Mouse (Mus musculus) spleen, adult 2 months (tissue): ENCODE results near the gene Pom121l2. TPM values are rescaled to one million over a fixed set of nuclear protein-coding genes. Genes with fewer than 3 reads are reported as not detected.

Experiments
- DNase-seq, 2 experiments: peaks; one replicate each; pipeline versions ENCODE4 v3.0.0 to v3.0.0-alpha.2; 2012 to 2021; ENCODE audit warnings: low spot score in 2 of 2, low read depth in 1 of 2
- H3K27ac ChIP-seq: fragments of 200-500 bp; 2 replicates; pipeline ENCODE4 v1.5.1; 2012; ENCODE audit warnings: low read length, inconsistent platforms; ENCODE audit not compliant: insufficient read depth
- H3K27me3 ChIP-seq: fragments of 200-500 bp; 2 replicates; pipeline ENCODE4 v1.6.1; 2012; ENCODE audit warnings: mild to moderate bottlenecking, moderate library complexity, low read length, inconsistent platforms; ENCODE audit not compliant: control insufficient read depth, insufficient read depth
- H3K36me3 ChIP-seq: fragments of 200-500 bp; 2 replicates; pipeline ENCODE4 v1.6.1; 2012; ENCODE audit warnings: mild to moderate bottlenecking, low read length, inconsistent platforms; ENCODE audit not compliant: control insufficient read depth, insufficient read depth
- H3K4me1 ChIP-seq: fragments of 200-500 bp; 2 replicates; pipeline ENCODE4 v1.6.1; 2011; ENCODE audit warnings: inconsistent platforms; ENCODE audit not compliant: control insufficient read depth, insufficient read depth, insufficient read length
- H3K4me3 ChIP-seq: fragments of 200-500 bp; 2 replicates; pipeline ENCODE4 v1.5.1; 2011; ENCODE audit warnings: mild to moderate bottlenecking, inconsistent platforms; ENCODE audit not compliant: insufficient read depth, insufficient read length; ENCODE audit errors: extremely low read depth
- CTCF ChIP-seq: fragments of 200-500 bp; IDR thresholded peaks from 2 replicates; pipeline ENCODE4 v1.5.1; 2011; ENCODE audit warnings: mild to moderate bottlenecking, inconsistent platforms; ENCODE audit not compliant: insufficient read depth, insufficient read length, insufficient replicate concordance; ENCODE audit errors: extremely low read depth
- POLR2A ChIP-seq: fragments of 200-500 bp; IDR thresholded peaks from 2 replicates; pipeline ENCODE4 v1.6.1; 2011; ENCODE audit warnings: low read depth, low read length, inconsistent platforms
- WGBS: fragments of 180-500 bp; shearing (Covaris S2); methylation state at CpG from one replicate; pipeline ENCODE4 v1.1.7; 2018; 5-methylcytosine and 5-hydroxymethylcytosine counted together
- polyA plus RNA-seq: library from polyadenylated mRNA; depleted of rRNA; stranded (reverse); fragments of >200 nt; gene quantifications from 2 replicates; pipeline ENCODE4 v1.2.3, GENCODE M21; 2012

The Pom121l2 gene
- polyA plus RNA-seq, 1 experiment: not detected

GRCm38 (mm10) chr13:21993957-21994738, 13.2 kb downstream of the Pom121l2 start:
- H3K4me1 ChIP-seq: peaks cover 4% of the 10 kb centered on the region; the same call in 1 of the 2 replicates
- no peak for DNase-seq
- WGBS: 11% methylated on average over 22 of the region's 22 CpGs
- no peak overlapping the region for H3K27ac ChIP-seq
- no peaks in the 10 kb centered on the region for H3K36me3 ChIP-seq
- no peak overlapping the region for H3K4me3 ChIP-seq
- H3K27me3 ChIP-seq: peaks cover 12% of the 10 kb centered on the region
- TF ChIP-seq CTCF (no peak), POLR2A (no peak)

DNA sequence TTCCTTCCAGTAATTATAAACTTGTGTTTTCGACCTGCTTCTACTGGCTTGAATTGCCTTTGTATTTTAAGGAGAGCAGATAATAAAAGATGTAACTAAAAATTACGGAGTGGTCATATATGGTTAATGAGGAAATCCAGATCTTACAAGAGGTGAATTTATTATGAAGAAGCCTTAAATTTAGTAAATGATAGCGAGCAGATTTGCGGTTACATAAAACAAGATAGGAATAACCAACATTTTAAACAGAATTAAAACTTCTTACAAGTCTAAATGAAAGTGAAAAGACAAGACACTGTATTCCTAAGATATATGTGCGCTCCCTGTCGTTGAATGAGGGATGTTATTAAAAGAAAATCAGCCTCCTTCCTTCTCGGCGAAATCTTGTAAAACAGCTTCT, 13.9 kb downstream of the Pom121l2 start:
- peaks cover 12% of the 10 kb centered on the region for H3K27me3 ChIP-seq
- H3K27ac ChIP-seq: no peak overlapping the region
- no peak for TF ChIP-seq POLR2A
- no peak for TF ChIP-seq CTCF
- WGBS: 5% methylated on average over 8 of the region's 8 CpGs
- H3K4me3 ChIP-seq: peak overlapping the region; percentile 29; the same call in 1 of the 2 replicates
- no peaks in the 10 kb centered on the region for H3K36me3 ChIP-seq
- no peak for DNase-seq
- peaks cover 4% of the 10 kb centered on the region; the same call in 1 of the 2 replicates for H3K4me1 ChIP-seq

- no peak for DNase-seq
- TF ChIP-seq CTCF: no peak
- TF ChIP-seq POLR2A: no peak
- no peak overlapping the region for H3K27ac ChIP-seq
- H3K4me3 ChIP-seq: peak overlapping the region; percentile 29; the same call in 1 of the 2 replicates
- H3K27me3 ChIP-seq: peaks cover 12% of the 10 kb centered on the region
- WGBS: 1% methylated on average over 21 of the region's 21 CpGs
- peaks cover 4% of the 10 kb centered on the region; the same call in 1 of the 2 replicates for H3K4me1 ChIP-seq
- H3K36me3 ChIP-seq: no peaks in the 10 kb centered on the region
These were observed 14.4 kb downstream of the Pom121l2 start for GRCm38 (mm10) chr13:21995331-21995914.

GRCm38 (mm10) chr13:21996101-21996839, 15.3 kb downstream of the Pom121l2 start:
- peaks cover 12% of the 10 kb centered on the region for H3K27me3 ChIP-seq
- WGBS: 6% methylated on average over 12 of the region's 12 CpGs
- H3K36me3 ChIP-seq: no peaks in the 10 kb centered on the region
- no peak for TF ChIP-seq POLR2A
- TF ChIP-seq CTCF: no peak
- H3K27ac ChIP-seq: no peak overlapping the region
- H3K4me3 ChIP-seq: no peak overlapping the region
- peaks cover 7% of the 10 kb centered on the region; the same call in 1 of the 2 replicates for H3K4me1 ChIP-seq
- no peak for DNase-seq

- Histone ChIP-seq H3K36me3 (no peaks in the 10 kb centered on the region), H3K4me3 (no peak overlapping the region), H3K4me1 (peaks cover 8% of the 10 kb centered on the region; the same call in 1 of the 2 replicates), H3K27ac (no peak overlapping the region), H3K27me3 (peaks cover 12% of the 10 kb centered on the region)
- no peak for DNase-seq
- TF ChIP-seq CTCF (no peak), POLR2A (no peak)
- WGBS: 14% methylated on average over 13 of the region's 13 CpGs
These were observed 15.8 kb downstream of the Pom121l2 start for GRCm38 (mm10) chr13:21996840-21997185.

GRCm38 (mm10) chr13:21997201-21997820, 16.3 kb downstream of the Pom121l2 start:
- H3K4me3 ChIP-seq: no peak overlapping the region
- peaks cover 10% of the 10 kb centered on the region; the same call in 1 of the 2 replicates for H3K4me1 ChIP-seq
- no peak overlapping the region for H3K27ac ChIP-seq
- H3K36me3 ChIP-seq: no peaks in the 10 kb centered on the region
- no peak for DNase-seq
- H3K27me3 ChIP-seq: peaks cover 12% of the 10 kb centered on the region
- TF ChIP-seq CTCF: no peak
- no peak for TF ChIP-seq POLR2A
- 25% methylated on average over 21 of the region's 21 CpGs for WGBS
